Mouse (Mus musculus) embryonic stem cell, embryonic (primary cell): Measurements from ENCODE around the gene Med16.

Source experiments
- CTCF ChIA-PET, 4 experiments: fragments of 300-600 bp in 2 of 4; fragments of 350-600 bp in 2 of 4; sonication (Branson Sonifier 250); formaldehyde crosslinking; loops; one replicate each; lab custom pipeline; 2022; ENCODE audit warnings: inconsistent platforms in 2 of 4; lab: Charles Lee
- POLR2A ChIA-PET, 4 experiments: fragments of 300-600 bp in 2 of 4; fragments of 350-600 bp in 2 of 4; sonication (Branson Sonifier 250); formaldehyde crosslinking; loops; one replicate each; lab custom pipeline; 2022; ENCODE audit warnings: antibody characterized with exemption in 4 of 4, inconsistent platforms in 1 of 4; lab: Charles Lee

The Med16 gene

GRCm38 (mm10) chr10:79856704-79857451 is 51.8 kb downstream of the Med16 start:
- POLR2A ChIA-PET = interaction anchor here (0.8 to 15.0 kb wide), 27 partner anchors 8 to 284 kb away, joined by 3 to 177 read pairs (median 6); partner anchors contain the start of genes Med16 (in 2 of the 4), Plppr3 (in 2 of the 4), Prtn3 (in 2 of the 4) and Bsg (in 1 of the 4)
- CTCF ChIA-PET = interaction anchor here (0.6 to 4.6 kb wide), 5 partner anchors 14 to 1878 kb away, joined by 3 to 18 read pairs (median 3); partner anchors contain the start of gene 1810043G02Rik (in 1 of the 4)

- POLR2A ChIA-PET = interaction anchor here (0.6 to 15.0 kb wide), 40 partner anchors 8 to 443 kb away, joined by 3 to 177 read pairs (median 5); partner anchors contain the start of genes Prtn3 (in 3 of the 4), Bsg (in 2 of the 4), Med16 (in 2 of the 4) and Gm26602 (in 1 of the 4)
Observed at GRCm38 (mm10) chr10:79856280-79856679, 52.4 kb downstream of the Med16 start.

GRCm38 (mm10) chr10:79855558-79856184 is 53.1 kb downstream of the Med16 start:
- ChIA-PET CTCF (interaction anchor here in 1 of 4 experiments (0.9 to 4.6 kb wide), 2 partner anchors 21 to 105 kb away, joined by 3 to 18 read pairs; no protein-coding TSS in a partner anchor), POLR2A (interaction anchor here (0.6 to 15.0 kb wide), 41 partner anchors 9 to 444 kb away, joined by 3 to 177 read pairs (median 5); partner anchors contain the start of genes Prtn3 (in 3 of the 4), Bsg (in 2 of the 4), Med16 (in 2 of the 4) and Dazap1 (in 1 of the 4))

More at GRCm38 (mm10) chr10:79856280-79856679, 52.4 kb downstream of the Med16 start:
- CTCF ChIA-PET = interaction anchor here in 2 of 4 experiments (0.6 to 4.6 kb wide), 3 partner anchors 21 to 1878 kb away, joined by 3 to 18 read pairs (median 3); partner anchors contain the start of gene 1810043G02Rik (in 1 of the 2)

- ChIA-PET POLR2A (interaction anchor here (0.5 to 15.0 kb wide), 136 partner anchors 8 to 1182 kb away, joined by 3 to 177 read pairs (median 5); partner anchors contain the start of genes Prtn3 (in 3 of the 4), Wdr18 (in 3 of the 4), Mbd3 (in 2 of the 4) and Med16 (in 2 of the 4)), CTCF (interaction anchor here (0.6 to 4.6 kb wide), 12 partner anchors 10 to 1682 kb away, joined by 3 to 18 read pairs (median 4); partner anchors contain the start of genes Rps15 (in 1 of the 4) and Wdr18 (in 1 of the 4))
Observed at GRCm38 (mm10) chr10:79854801-79855541, 53.8 kb downstream of the Med16 start.

GRCm38 (mm10) chr10:79853860-79854795 is 54.6 kb downstream of the Med16 start, which contains the start of gene Ptbp1:
Gene Ptbp1 (plus strand): TSS chr10:79854427.
- POLR2A ChIA-PET = interaction anchor here (0.5 to 15.0 kb wide), 190 partner anchors 8 to 1183 kb away, joined by 3 to 177 read pairs (median 4); partner anchors contain the start of genes Med16 (in 3 of the 4), Prtn3 (in 3 of the 4), Wdr18 (in 3 of the 4) and Arid3a (in 2 of the 4)
- CTCF ChIA-PET = interaction anchor here (0.6 to 2.3 kb wide), 14 partner anchors 11 to 1682 kb away, joined by 3 to 7 read pairs (median 4); partner anchors contain the start of genes Rps15 (in 1 of the 4) and Wdr18 (in 1 of the 4)

- POLR2A ChIA-PET = interaction anchor here (0.7 to 15.0 kb wide), 116 partner anchors 9 to 1076 kb away, joined by 3 to 177 read pairs (median 6); partner anchors contain the start of genes Wdr18 (in 3 of the 4), Arid3a (in 2 of the 4), Med16 (in 2 of the 4) and Pcsk4 (in 2 of the 4)
- CTCF ChIA-PET = interaction anchor here in 3 of 4 experiments (0.6 to 2.3 kb wide), 6 partner anchors 13 to 1028 kb away, joined by 3 to 6 read pairs (median 4); partner anchors contain the start of gene Wdr18 (in 1 of the 3)
Observed at GRCm38 (mm10) chr10:79853392-79853791, 55.3 kb downstream of the Med16 start.

GRCm38 (mm10) chr10:79852827-79853226 is 55.9 kb downstream of the Med16 start:
- POLR2A ChIA-PET = interaction anchor here (0.6 to 15.0 kb wide), 46 partner anchors 8 to 547 kb away, joined by 3 to 177 read pairs (median 8); partner anchors contain the start of genes Med16 (in 2 of the 4), Gm26602 (in 1 of the 4), Mbd3 (in 1 of the 4) and Polrmt (in 1 of the 4)
- CTCF ChIA-PET = interaction anchor here in 3 of 4 experiments (0.6 to 2.3 kb wide), 7 partner anchors 12 to 142 kb away, joined by 3 to 6 read pairs (median 4); partner anchors contain the start of genes Palm (in 1 of the 3) and Wdr18 (in 1 of the 3)

GRCm38 (mm10) chr10:79852107-79852789 is 56.5 kb downstream of the Med16 start:
- CTCF ChIA-PET = interaction anchor here (0.7 to 1.8 kb wide), 9 partner anchors 12 to 525 kb away, joined by 3 to 6 read pairs (median 3); partner anchors contain the start of genes Palm (in 1 of the 4) and Wdr18 (in 1 of the 4)
- POLR2A ChIA-PET = interaction anchor here (0.5 to 15.0 kb wide), 50 partner anchors 8 to 441 kb away, joined by 3 to 177 read pairs (median 4); partner anchors contain the start of genes Med16 (in 2 of the 4), Wdr18 (in 2 of the 4), Gm26602 (in 1 of the 4) and Polrmt (in 1 of the 4)

- CTCF ChIA-PET = interaction anchor here (0.7 to 1.8 kb wide), 9 partner anchors 11 to 525 kb away, joined by 3 to 6 read pairs (median 3); partner anchors contain the start of genes Palm (in 1 of the 4) and Wdr18 (in 1 of the 4)
- POLR2A ChIA-PET = interaction anchor here in 3 of 4 experiments (0.6 to 15.0 kb wide), 42 partner anchors 8 to 442 kb away, joined by 3 to 177 read pairs (median 4); partner anchors contain the start of genes Med16 (in 2 of the 3), Gm26602 (in 1 of the 3), Prtn3 (in 1 of the 3) and Rnf126 (in 1 of the 3)
Observed at GRCm38 (mm10) chr10:79851653-79852052, 57.1 kb downstream of the Med16 start.

- CTCF ChIA-PET = no interaction called here
- POLR2A ChIA-PET = interaction anchor here in 3 of 4 experiments (0.7 to 1.9 kb wide), 8 partner anchors 9 to 48 kb away, joined by 3 to 5 read pairs (median 4); no protein-coding TSS in a partner anchor
Observed at GRCm38 (mm10) chr10:79849941-79850628, 58.6 kb downstream of the Med16 start.

- ChIA-PET CTCF (interaction anchor here in 1 of 4 experiments (1.1 kb wide), 1 partner anchor 37 kb away, joined by 3 read pairs; no protein-coding TSS in a partner anchor), POLR2A (interaction anchor here in 3 of 4 experiments (0.7 to 3.8 kb wide), 6 partner anchors 7 to 531 kb away, joined by 3 to 26 read pairs (median 4); partner anchors contain the start of gene Ptbp1 (in 1 of the 3))
Observed at GRCm38 (mm10) chr10:79846553-79846952, 62.2 kb downstream of the Med16 start.
